Mouse (Mus musculus): ENCODE data around the gene Bicra.

GRCm38 (mm10) chr7:15969674-15970073 lies 78.0 kb downstream of the Bicra start:
- TF ChIP-seq POLR2A (IDR thresholded peaks at IDR 0.05; ENCODE audit: extremely low read depth, insufficient read depth, low read length) (no peak), CTCF (IDR thresholded peaks at IDR 0.05; ENCODE audit: extremely low read depth, insufficient read depth, low read length) (no peak)
